In the genomic region with DNA sequence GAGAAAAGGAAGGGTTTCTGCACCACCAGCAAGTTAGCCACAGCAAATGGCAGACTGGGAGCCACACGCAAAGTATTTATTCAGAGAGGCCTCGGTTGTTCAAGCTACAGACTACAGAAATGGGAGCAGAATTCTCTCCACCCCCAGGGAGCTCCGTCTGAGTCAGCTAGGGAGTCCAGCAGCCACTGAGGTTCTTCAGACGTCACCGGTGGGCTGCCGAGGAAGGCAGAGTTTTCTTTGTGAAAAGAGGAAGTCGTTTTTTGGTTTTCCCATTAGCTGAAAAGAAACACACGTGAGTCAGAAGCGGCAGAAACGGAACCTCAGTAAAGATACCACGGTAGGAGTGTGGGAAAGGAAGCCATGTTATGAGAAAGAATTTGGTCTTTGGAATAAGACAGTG, we compare ENCODE assay signal across 12 mouse cellular contexts. TPM values are rescaled to one million over a fixed set of nuclear protein-coding genes. Genes with fewer than 3 reads are reported as not detected.
DNase-seq lines count a peak whose midpoint lies in the region; ATAC-seq and TF ChIP-seq lines count a peak whose summit lies in the region.
"Had no signal": no experiment of that assay in that cellular context is flagged by ENCODE, and none has a peak within 500 bp of the region (broad histone marks: within the 10 kb centered on the region; RNA-seq: fewer than 3 reads in every experiment).

No protein-coding gene starts in this region.

- no peak overlapping the region for H3K9ac ChIP-seq in kidney, embryonic 14.5 days (ENCODE audit: low read depth, low read length)

- H3K27ac ChIP-seq in bone marrow, adult 2 months (ENCODE audit: control insufficient read depth, insufficient read depth, low read depth, low read length, poor library complexity), result peak overlapping the region; percentile 51; the same call in 1 of the 2 replicates
- no peak overlapping the region for H3K27ac ChIP-seq in kidney, embryonic 14.5 days (ENCODE audit: low read depth, low read length)
- H3K27ac ChIP-seq: forebrain, embryonic 10.5 days; left cerebral cortex, adult 2 months had no signal

- H3K4me3 ChIP-seq in bone marrow, adult 2 months (replicated peaks; ENCODE audit: control insufficient read depth, low read depth, low read length), result no peak overlapping the region
- no peak overlapping the region for H3K4me3 ChIP-seq in kidney, embryonic 14.5 days (ENCODE audit: low read length)
- H3K4me3 ChIP-seq: forebrain, embryonic 10.5 days; left cerebral cortex, adult 2 months had no signal

- no peaks in the 10 kb centered on the region for H3K4me1 ChIP-seq in bone marrow, adult 2 months (ENCODE audit: control insufficient read depth, insufficient read depth, low read length)
- no peaks in the 10 kb centered on the region for H3K4me1 ChIP-seq in kidney, embryonic 14.5 days (ENCODE audit: control insufficient read depth, insufficient read depth, low read length)

- TF ChIP-seq CTCF in bone marrow, adult 2 months (IDR thresholded peaks at IDR 0.05; ENCODE audit: control insufficient read depth, insufficient read depth, low read length), result no peak

- H3K36me3 ChIP-seq in kidney, embryonic 14.5 days (ENCODE audit: control insufficient read depth, insufficient read depth, low read length), result no peaks in the 10 kb centered on the region
- H3K36me3 ChIP-seq: forebrain, embryonic 10.5 days had no signal

- H3K4me2 ChIP-seq in kidney, embryonic 14.5 days (replicated peaks; ENCODE audit: low read depth, low read length), result no peak overlapping the region

- 2% methylated on average over 11 of the region's 11 CpGs for WGBS in bone marrow, adult 2 months
- 64% methylated on average over 11 of the region's 11 CpGs for WGBS in kidney, embryonic 14.5 days

- ATAC-seq in megakaryocyte-erythroid progenitor cell, adult 5-6 weeks (replicated peaks; ENCODE audit: low FRiP score, low TSS enrichment, poor library complexity, severe bottlenecking), result peak; percentile 49; the same call in 1 of the 2 replicates
- ATAC-seq in kidney, embryonic 14.5 days (ENCODE audit: low FRiP score, low TSS enrichment), result no peak

- H3K27me3 ChIP-seq in kidney, embryonic 14.5 days (ENCODE audit: control insufficient read depth, insufficient read depth, low read length), result no peaks in the 10 kb centered on the region

- TF ChIP-seq POLR2A in bone marrow, adult 2 months (IDR thresholded peaks at IDR 0.05; ENCODE audit: borderline replicate concordance, control insufficient read depth, low read depth, low read length), result no peak

- H3K9me3 ChIP-seq in kidney, embryonic 14.5 days (ENCODE audit: control insufficient read depth, low read length), result no peaks in the 10 kb centered on the region
- H3K9me3 ChIP-seq: forebrain, embryonic 10.5 days had no signal

- DNase-seq in CD8-positive naive resting alpha-beta T cell, adult 2 months (ENCODE audit: low read depth in 2 of 2, low spot score in 2 of 2), result peak; percentile 37 to 64
- peak; percentile 67 to 73 for DNase-seq in thymus, postnatal 10 days (ENCODE audit: low spot score in 2 of 2)
- no peak for DNase-seq in urinary bladder, postnatal 25 days (ENCODE audit: low spot score)
- no peak for DNase-seq in MN1 (ENCODE audit: low spot score)
- DNase-seq: gastrocnemius, postnatal 36 days; heart, postnatal 4 days; kidney, postnatal 25 days had no signal

RNA-seq across cellular contexts. Expression of a gene that starts 55.4 kb away (rescaled TPM):
- polyA plus RNA-seq in bone marrow, adult 2 months (2011; ENCODE audit: insufficient read depth, insufficient read length, low replicate concordance, missing spikeins), result 11.3 and 13.3 TPM in 2 replicates
- total RNA-seq in megakaryocyte-erythroid progenitor cell, adult 5-6 weeks (2014; fragmentation: Nextera tagmentation), result 1.2 and 22.3 TPM in 2 replicates
- 1.2 and 3.9 TPM in 2 replicates for total RNA-seq in megakaryocyte-erythroid progenitor cell, adult 5-6 weeks (2017)
- 0.60 and 0.70 TPM in 2 replicates for polyA plus RNA-seq in kidney, embryonic 14.5 days (2014; fragmentation: Nextera tagmentation; extraction: Ambion mirVana)

RNA-seq across cellular contexts. Expression of a gene that starts 59.2 kb away (rescaled TPM):
- 47.9 and 78.8 TPM in 2 replicates for polyA plus RNA-seq in bone marrow, adult 2 months (2011; ENCODE audit: insufficient read depth, insufficient read length, low replicate concordance, missing spikeins)
- 143 and 145 TPM in 2 replicates for total RNA-seq in megakaryocyte-erythroid progenitor cell, adult 5-6 weeks (2014; fragmentation: Nextera tagmentation)
- 243 and 255 TPM in 2 replicates for total RNA-seq in megakaryocyte-erythroid progenitor cell, adult 5-6 weeks (2017)
- 82.9 and 114 TPM in 2 replicates for polyA plus RNA-seq in kidney, embryonic 14.5 days (2014; fragmentation: Nextera tagmentation; extraction: Ambion mirVana)

Comparison
In these comparisons a context has a peak if more than half of its experiments do, and no peak if none do; other contexts are left out.
1. DNase-seq: peak in CD8-positive naive resting alpha-beta T cell, adult 2 months (2 of 2) and thymus, postnatal 10 days (2 of 2); none in urinary bladder, postnatal 25 days (single experiment) and MN1 (single experiment).